In genomic region chr9:94433468-94433867, GRCm38 (mm10) we compare ENCODE assay signal across 23 mouse cellular contexts.
"Had no signal": no experiment of that assay in that cellular context is flagged by ENCODE, and none has a peak within 500 bp of the region (broad histone marks: within the 10 kb centered on the region; RNA-seq: fewer than 3 reads in every experiment).

No protein-coding gene starts in this region.

- DNase-seq: kidney, adult 2 months; kidney, postnatal 25 days; left cerebral cortex, postnatal 4 days; liver; lung, adult 18-20 months; lung, postnatal 10 days; lung, postnatal 36 days; retina, postnatal 1 day; right cerebral cortex, postnatal 25 days; spleen, adult 18-20 months; thymus, adult 18-20 months; thymus, postnatal 36 days had no signal

- H3K27ac ChIP-seq: kidney, postnatal 0 days; limb, embryonic 13.5 days; liver, embryonic 12.5 days; liver, embryonic 15.5 days; lung, embryonic 15.5 days; midbrain, embryonic 10.5 days; midbrain, embryonic 13.5 days; neural tube, embryonic 12.5 days; neural tube, embryonic 15.5 days had no signal

- ATAC-seq: liver, embryonic 12.5 days; midbrain, embryonic 13.5 days; midbrain, embryonic 16.5 days had no signal

- H3K36me3 ChIP-seq: limb, embryonic 13.5 days; liver, embryonic 12.5 days; liver, embryonic 15.5 days; lung, embryonic 15.5 days; midbrain, embryonic 10.5 days; midbrain, embryonic 13.5 days; neural tube, embryonic 12.5 days; neural tube, embryonic 15.5 days had no signal

- H3K4me1 ChIP-seq: lung, embryonic 15.5 days; midbrain, embryonic 10.5 days; midbrain, embryonic 13.5 days; neural tube, embryonic 12.5 days had no signal

- H3K4me3 ChIP-seq: limb, embryonic 13.5 days; liver, embryonic 12.5 days; liver, embryonic 15.5 days; lung, embryonic 15.5 days; megakaryocyte, embryonic 14.5 days; midbrain, embryonic 10.5 days; midbrain, embryonic 13.5 days; neural tube, embryonic 12.5 days; neural tube, embryonic 15.5 days had no signal
